Mouse (Mus musculus): ENCODE measurements around the gene Dynll1. TPM values are rescaled to one million over a fixed set of nuclear protein-coding genes. Genes with fewer than 3 reads are reported as not detected.

Dynll1 gene
- total and polyA plus RNA-seq, 3 experiments: 65.1 to 85.6 (median 65.2) TPM

DNA sequence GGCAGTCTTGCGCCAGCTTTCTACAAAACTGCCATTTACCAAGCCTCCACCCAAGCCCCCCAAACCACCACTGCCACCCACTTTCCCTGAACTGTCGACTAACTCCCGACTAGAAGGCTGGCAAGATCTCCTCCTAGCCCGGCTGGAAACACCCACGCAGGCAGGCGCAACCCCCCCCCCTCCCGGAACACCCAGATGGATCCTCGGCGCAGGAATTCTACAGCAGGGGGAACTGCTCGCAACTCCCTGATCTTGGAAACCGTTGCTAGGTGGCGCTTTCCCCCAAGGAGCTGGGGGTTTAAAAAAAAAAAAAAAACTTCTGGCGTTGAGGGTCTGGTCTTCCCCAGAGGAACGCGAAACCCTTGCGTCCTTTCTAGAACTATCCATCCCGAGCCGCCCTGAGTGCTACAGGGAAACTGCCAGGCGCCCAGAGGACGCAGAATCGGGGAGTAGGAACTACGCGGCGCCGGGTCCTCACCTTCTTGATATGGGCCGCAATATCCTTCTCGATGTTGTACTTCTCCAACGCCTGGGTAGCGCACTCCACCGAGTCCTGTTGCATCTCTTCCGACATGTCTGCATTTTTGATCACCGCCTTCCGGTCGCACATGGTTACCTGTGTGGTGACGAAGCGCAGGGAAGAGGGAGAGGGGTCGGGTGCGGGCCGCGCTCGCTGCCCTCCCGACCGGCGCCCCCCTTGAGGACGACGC, 609 bp downstream of the Dynll1 start:
- Histone ChIP-seq H3K79me2 (replicated peaks; ENCODE audit: control insufficient read depth, insufficient read depth, low read length) (no peaks in the 10 kb centered on the region), H3K4me1 (ENCODE audit: control insufficient read depth, insufficient read depth, low read length) (peaks cover 2% of the 10 kb centered on the region; the same call in 1 of the 2 replicates), H3K36me3 (ENCODE audit: control insufficient read depth, insufficient read depth, low read length) (peaks cover 12% of the 10 kb centered on the region), H3K4me3 (peak overlapping the region; percentile 96), H3K27ac (peak overlapping the region; percentile 89), H3K9ac (ENCODE audit: low read depth, low read length) (peak overlapping the region; percentile 94), H3K27me3 (ENCODE audit: control insufficient read depth, insufficient read depth, low read length) (no peaks in the 10 kb centered on the region)
- TF ChIP-seq POLR2A (IDR thresholded peaks at IDR 0.05; ENCODE audit: insufficient read depth, low read depth, low read length): no peak
- TF ChIP-seq EP300 (IDR thresholded peaks at IDR 0.05; ENCODE audit: insufficient read depth, low read depth, low read length): no peak
- peak; percentile 45 for TF ChIP-seq CTCF (IDR thresholded peaks at IDR 0.05)
- intact Hi-C loops (cut with DNase I): loop anchor here (2.0 kb wide), 5 partner anchors 19 to 49 kb away; partner anchors contain the start of genes Cox6a1, Rnf10 and Srsf9
- DNase-seq: peak in 1 of 2 experiments; percentile 72
- 1% methylated on average over 46 of the region's 46 CpGs for WGBS

DNA sequence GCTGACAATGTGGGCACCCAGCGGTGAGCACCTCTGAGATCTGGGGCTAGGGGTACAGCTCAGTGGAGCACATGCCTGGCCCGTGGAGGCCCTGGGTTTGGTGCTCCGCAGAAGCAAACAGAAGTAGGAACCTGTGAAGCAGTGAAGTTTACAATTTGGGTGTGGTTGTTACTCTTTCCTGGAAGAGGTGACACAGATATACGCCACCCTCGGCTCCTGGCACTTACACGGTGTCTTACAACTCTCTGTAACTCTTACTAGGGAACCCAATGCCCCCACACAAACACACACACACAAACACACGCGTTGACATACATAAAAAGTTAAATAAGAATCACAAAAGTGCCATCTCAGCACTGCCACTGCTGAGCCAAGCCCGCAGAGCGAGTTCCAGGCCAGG, 4.5 kb downstream of the Dynll1 start:
- TF ChIP-seq CTCF (IDR thresholded peaks at IDR 0.05) (no peak), POLR2A (IDR thresholded peaks at IDR 0.05; ENCODE audit: insufficient read depth, low read depth, low read length) (no peak), EP300 (IDR thresholded peaks at IDR 0.05; ENCODE audit: insufficient read depth, low read depth, low read length) (no peak)
- H3K27ac ChIP-seq: no peak overlapping the region
- H3K36me3 ChIP-seq (ENCODE audit: control insufficient read depth, insufficient read depth, low read length): peaks cover 12% of the 10 kb centered on the region
- no peaks in the 10 kb centered on the region for H3K27me3 ChIP-seq (ENCODE audit: control insufficient read depth, insufficient read depth, low read length)
- H3K4me1 ChIP-seq (ENCODE audit: control insufficient read depth, insufficient read depth, low read length): peaks cover 2% of the 10 kb centered on the region; the same call in 1 of the 2 replicates
- intact Hi-C loops (cut with DNase I): loop anchor here (10.0 kb wide), 1 partner anchor 148 kb away; no protein-coding TSS in a partner anchor
- WGBS: 79% methylated on average over 10 of the region's 10 CpGs
- H3K4me3 ChIP-seq: no peak overlapping the region
- no peaks in the 10 kb centered on the region for H3K79me2 ChIP-seq (replicated peaks; ENCODE audit: control insufficient read depth, insufficient read depth, low read length)
- H3K9ac ChIP-seq (ENCODE audit: low read depth, low read length): no peak overlapping the region
- no peak for DNase-seq

DNA sequence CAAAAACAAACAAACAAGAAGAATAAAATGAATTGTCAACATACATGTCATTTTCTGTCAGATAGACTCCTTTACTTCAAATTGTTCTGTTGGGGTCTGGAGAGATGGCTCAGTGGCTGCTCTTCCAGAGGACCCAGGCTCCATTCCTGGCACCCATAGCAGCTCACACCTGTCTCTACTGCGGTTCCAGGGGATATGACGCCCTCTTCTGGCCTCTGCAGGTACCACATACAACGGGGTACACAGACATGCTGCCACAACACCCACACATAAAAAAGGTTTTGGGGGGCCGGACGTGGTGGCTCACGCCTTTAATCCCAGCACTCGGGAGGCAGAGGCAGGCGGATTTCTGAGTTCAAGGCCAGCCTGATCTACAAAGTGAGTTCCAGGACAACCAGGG, 6.6 kb downstream of the Dynll1 start:
- Histone ChIP-seq H3K79me2 (replicated peaks; ENCODE audit: control insufficient read depth, insufficient read depth, low read length) (no peaks in the 10 kb centered on the region), H3K27me3 (ENCODE audit: control insufficient read depth, insufficient read depth, low read length) (no peaks in the 10 kb centered on the region), H3K4me1 (ENCODE audit: control insufficient read depth, insufficient read depth, low read length) (peaks cover 2% of the 10 kb centered on the region; the same call in 1 of the 2 replicates), H3K27ac (no peak overlapping the region), H3K4me3 (no peak overlapping the region), H3K36me3 (ENCODE audit: control insufficient read depth, insufficient read depth, low read length) (peaks cover 9% of the 10 kb centered on the region), H3K9ac (ENCODE audit: low read depth, low read length) (no peak overlapping the region)
- no peak for DNase-seq
- intact Hi-C loops (cut with DNase I): loop anchor here (5.0 to 10.0 kb wide), 2 partner anchors 47 to 151 kb away; no protein-coding TSS in a partner anchor
- TF ChIP-seq CTCF (IDR thresholded peaks at IDR 0.05) (peak; percentile 40), POLR2A (IDR thresholded peaks at IDR 0.05; ENCODE audit: insufficient read depth, low read depth, low read length) (no peak), EP300 (IDR thresholded peaks at IDR 0.05; ENCODE audit: insufficient read depth, low read depth, low read length) (no peak)
- WGBS: 93% methylated on average over 8 of the region's 8 CpGs

DNA sequence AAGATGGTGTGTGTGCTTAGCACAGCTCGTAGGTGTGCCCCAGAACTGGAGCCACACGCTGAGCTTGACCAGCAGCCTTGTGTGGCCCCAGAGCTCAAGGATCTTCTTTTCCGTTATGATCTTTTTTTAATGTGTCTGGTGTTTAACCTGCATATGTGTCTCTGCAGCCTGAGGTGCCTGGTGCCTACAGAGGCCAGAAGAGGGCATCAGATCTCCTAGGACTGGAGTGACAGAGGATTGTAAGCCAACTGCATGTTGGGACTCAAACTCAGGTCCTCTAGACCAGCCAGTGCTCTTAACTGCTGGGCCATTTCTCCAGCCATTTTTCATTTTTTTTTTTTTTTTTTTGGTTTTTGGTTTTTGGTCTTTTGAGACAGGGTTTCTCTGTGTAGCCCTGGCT, 16.1 kb downstream of the Dynll1 start:
- intact Hi-C loops (cut with DNase I): loop anchor here (5.0 kb wide), 1 partner anchor 58 kb away; the partner anchor contains the start of genes Gatc and Triap1
- WGBS: 89% methylated on average over 3 of the region's 3 CpGs
- H3K9ac ChIP-seq (ENCODE audit: low read depth, low read length): no peak overlapping the region

DNA sequence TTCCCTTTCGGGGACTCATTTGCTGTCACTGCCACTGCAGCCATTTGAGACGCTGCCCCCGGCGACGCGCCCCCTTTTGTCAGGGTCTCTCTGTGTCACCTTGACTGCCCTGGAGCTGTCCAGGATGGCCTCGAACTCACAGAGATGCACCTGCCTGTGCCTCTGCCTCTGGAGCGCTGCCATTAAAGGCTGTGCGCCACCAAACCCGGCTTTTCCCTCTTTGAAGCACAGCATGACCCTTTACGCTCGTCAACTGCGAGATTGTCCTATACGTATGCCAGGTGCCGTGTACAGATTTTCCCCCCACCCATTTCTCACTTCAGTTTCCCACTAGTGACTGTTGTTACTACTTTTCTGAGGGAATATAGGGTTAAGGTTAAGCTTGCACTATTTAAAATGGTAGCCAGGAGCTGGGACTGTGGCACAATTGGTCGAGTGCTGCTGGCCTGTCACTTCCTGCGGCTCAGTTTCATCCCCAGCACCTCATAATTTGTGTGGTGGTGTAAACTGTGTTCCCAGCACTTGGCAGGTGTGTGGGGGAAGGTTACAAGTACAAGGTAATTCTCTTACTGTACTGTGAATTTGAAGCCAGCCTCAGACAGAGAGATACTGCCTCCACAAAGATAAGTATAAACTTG, 20.6 kb downstream of the Dynll1 start:
- Histone ChIP-seq H3K27ac (peak overlapping the region; percentile 85), H3K4me1 (ENCODE audit: control insufficient read depth, insufficient read depth, low read length) (peaks cover 4% of the 10 kb centered on the region; the same call in 1 of the 2 replicates), H3K27me3 (ENCODE audit: control insufficient read depth, insufficient read depth, low read length) (no peaks in the 10 kb centered on the region), H3K79me2 (replicated peaks; ENCODE audit: control insufficient read depth, insufficient read depth, low read length) (peaks cover 2% of the 10 kb centered on the region; the same call in 1 of the 2 replicates), H3K36me3 (ENCODE audit: control insufficient read depth, insufficient read depth, low read length) (no peaks in the 10 kb centered on the region), H3K9ac (ENCODE audit: low read depth, low read length) (peak overlapping the region; percentile 95), H3K4me3 (peak overlapping the region; percentile 93)
- 4% methylated on average over 17 of the region's 17 CpGs for WGBS
- TF ChIP-seq POLR2A (IDR thresholded peaks at IDR 0.05; ENCODE audit: insufficient read depth, low read depth, low read length) (no peak), CTCF (IDR thresholded peaks at IDR 0.05) (no peak), EP300 (IDR thresholded peaks at IDR 0.05; ENCODE audit: insufficient read depth, low read depth, low read length) (no peak)
- no peak for DNase-seq
- intact Hi-C loops (cut with DNase I): loop anchor here (2.0 to 5.0 kb wide), 2 partner anchors 21 to 62 kb away; partner anchors contain the start of genes Dynll1, Gatc and Triap1

More for the DNA sequence above, 16.1 kb downstream of the Dynll1 start:
- Histone ChIP-seq H3K4me3 (no peak overlapping the region), H3K27me3 (ENCODE audit: control insufficient read depth, insufficient read depth, low read length) (no peaks in the 10 kb centered on the region), H3K36me3 (ENCODE audit: control insufficient read depth, insufficient read depth, low read length) (no peaks in the 10 kb centered on the region), H3K4me1 (ENCODE audit: control insufficient read depth, insufficient read depth, low read length) (peaks cover 4% of the 10 kb centered on the region; the same call in 1 of the 2 replicates), H3K79me2 (replicated peaks; ENCODE audit: control insufficient read depth, insufficient read depth, low read length) (peaks cover 2% of the 10 kb centered on the region), H3K27ac (no peak overlapping the region)
- no peak for DNase-seq
- TF ChIP-seq CTCF (IDR thresholded peaks at IDR 0.05): peak; percentile 49
- TF ChIP-seq POLR2A (IDR thresholded peaks at IDR 0.05; ENCODE audit: insufficient read depth, low read depth, low read length): no peak
- no peak for TF ChIP-seq EP300 (IDR thresholded peaks at IDR 0.05; ENCODE audit: insufficient read depth, low read depth, low read length)
